Mouse (Mus musculus): ENCODE data around the gene Slc16a1. TPM values are rescaled to one million over a fixed set of nuclear protein-coding genes. Genes with fewer than 3 reads are reported as not detected.
"Not testable (repeated sequence)": the region's sequence is repeated elsewhere in the genome, so short reads cannot be mapped to it uniquely, and the experiment has no call there.

The Slc16a1 gene
- polyA plus RNA-seq, 1 experiment from 2014 or later: 84.1 TPM

- Histone ChIP-seq H3K27ac (ENCODE audit: low read length) (no peak overlapping the region), H3K9ac (ENCODE audit: low read length) (no peak overlapping the region), H3K4me2 (ENCODE audit: low read depth, low read length) (no peak overlapping the region), H3K4me3 (ENCODE audit: low read length) (no peak overlapping the region), H3K27me3 (ENCODE audit: control insufficient read depth, insufficient read depth, low read length) (no peaks in the 10 kb centered on the region), H3K4me1 (ENCODE audit: control insufficient read depth, insufficient read depth, low read length) (peaks cover 31% of the 10 kb centered on the region), H3K36me3 (ENCODE audit: control insufficient read depth, insufficient read depth) (no peaks in the 10 kb centered on the region), H3K9me3 (replicated peaks; ENCODE audit: control insufficient read depth, low read length) (no peaks in the 10 kb centered on the region)
- ATAC-seq (replicated peaks; ENCODE audit: extremely low read depth, insufficient read depth, low FRiP score): 0 out of 2 replicates have a peak, but pooled peaks have one; percentile 24
- 32% methylated on average over 10 of the region's 10 CpGs for WGBS
Observed at GRCm38 (mm10) chr3:104667451-104667850, 29.0 kb downstream of the Slc16a1 start.

GRCm38 (mm10) chr3:104668989-104669388, 30.5 kb downstream of the Slc16a1 start:
- no peak overlapping the region for H3K9ac ChIP-seq (ENCODE audit: low read length)
- H3K27ac ChIP-seq (ENCODE audit: low read length): no peak overlapping the region
- no peak overlapping the region for H3K4me2 ChIP-seq (ENCODE audit: low read depth, low read length)
- WGBS: 87% methylated on average over 5 of the region's 5 CpGs
- H3K36me3 ChIP-seq (ENCODE audit: control insufficient read depth, insufficient read depth): no peaks in the 10 kb centered on the region
- no peaks in the 10 kb centered on the region for H3K9me3 ChIP-seq (replicated peaks; ENCODE audit: control insufficient read depth, low read length)
- peaks cover 33% of the 10 kb centered on the region for H3K4me1 ChIP-seq (ENCODE audit: control insufficient read depth, insufficient read depth, low read length)
- no peak for ATAC-seq (replicated peaks; ENCODE audit: extremely low read depth, insufficient read depth, low FRiP score)
- no peaks in the 10 kb centered on the region for H3K27me3 ChIP-seq (ENCODE audit: control insufficient read depth, insufficient read depth, low read length)
- no peak overlapping the region for H3K4me3 ChIP-seq (ENCODE audit: low read length)

- Histone ChIP-seq H3K4me2 (ENCODE audit: low read depth, low read length) (no peak overlapping the region), H3K9ac (ENCODE audit: low read length) (no peak overlapping the region), H3K4me1 (ENCODE audit: control insufficient read depth, insufficient read depth, low read length) (peaks cover 41% of the 10 kb centered on the region), H3K27me3 (ENCODE audit: control insufficient read depth, insufficient read depth, low read length) (no peaks in the 10 kb centered on the region), H3K4me3 (ENCODE audit: low read length) (no peak overlapping the region), H3K27ac (ENCODE audit: low read length) (no peak overlapping the region), H3K36me3 (ENCODE audit: control insufficient read depth, insufficient read depth) (no peaks in the 10 kb centered on the region), H3K9me3 (replicated peaks; ENCODE audit: control insufficient read depth, low read length) (no peaks in the 10 kb centered on the region)
- 52% methylated on average over 1 of the region's 1 CpGs for WGBS
- ATAC-seq (replicated peaks; ENCODE audit: extremely low read depth, insufficient read depth, low FRiP score): no peak
Observed at GRCm38 (mm10) chr3:104669856-104670182, 31.4 kb downstream of the Slc16a1 start.

GRCm38 (mm10) chr3:104670183-104671020, 31.9 kb downstream of the Slc16a1 start:
- not testable (repeated sequence) for H3K27me3 ChIP-seq (ENCODE audit: control insufficient read depth, insufficient read depth, low read length); H3K36me3 ChIP-seq (ENCODE audit: control insufficient read depth, insufficient read depth); H3K9me3 ChIP-seq (replicated peaks; ENCODE audit: control insufficient read depth, low read length); H3K9ac ChIP-seq (ENCODE audit: low read length); H3K4me2 ChIP-seq (ENCODE audit: low read depth, low read length); H3K27ac ChIP-seq (ENCODE audit: low read length); H3K4me3 ChIP-seq (ENCODE audit: low read length)
- peaks cover 46% of the 10 kb centered on the region for H3K4me1 ChIP-seq (ENCODE audit: control insufficient read depth, insufficient read depth, low read length)
- ATAC-seq (replicated peaks; ENCODE audit: extremely low read depth, insufficient read depth, low FRiP score): peak; percentile 55; the same call in 1 of the 2 replicates
- 20% methylated on average over 1 of the region's 1 CpGs for WGBS

GRCm38 (mm10) chr3:104671543-104671942, 33.1 kb downstream of the Slc16a1 start:
- no peak for ATAC-seq (replicated peaks; ENCODE audit: extremely low read depth, insufficient read depth, low FRiP score)
- Histone ChIP-seq H3K27me3 (ENCODE audit: control insufficient read depth, insufficient read depth, low read length) (no peaks in the 10 kb centered on the region), H3K9ac (ENCODE audit: low read length) (no peak overlapping the region), H3K4me1 (ENCODE audit: control insufficient read depth, insufficient read depth, low read length) (peaks cover 48% of the 10 kb centered on the region), H3K4me2 (ENCODE audit: low read depth, low read length) (no peak overlapping the region), H3K36me3 (ENCODE audit: control insufficient read depth, insufficient read depth) (no peaks in the 10 kb centered on the region), H3K27ac (ENCODE audit: low read length) (no peak overlapping the region), H3K9me3 (replicated peaks; ENCODE audit: control insufficient read depth, low read length) (no peaks in the 10 kb centered on the region), H3K4me3 (ENCODE audit: low read length) (no peak overlapping the region)
- WGBS: 70% methylated on average over 6 of the region's 6 CpGs

GRCm38 (mm10) chr3:104672041-104672440, 33.6 kb downstream of the Slc16a1 start:
- ATAC-seq (replicated peaks; ENCODE audit: extremely low read depth, insufficient read depth, low FRiP score): no peak
- peaks cover 46% of the 10 kb centered on the region for H3K4me1 ChIP-seq (ENCODE audit: control insufficient read depth, insufficient read depth, low read length)

GRCm38 (mm10) chr3:104673642-104674328, 35.3 kb downstream of the Slc16a1 start:
- Histone ChIP-seq H3K4me3 (ENCODE audit: low read length) (no peak overlapping the region), H3K36me3 (ENCODE audit: control insufficient read depth, insufficient read depth) (no peaks in the 10 kb centered on the region), H3K9ac (ENCODE audit: low read length) (peak overlapping the region; percentile 59; the same call in 1 of the 2 replicates), H3K4me1 (ENCODE audit: control insufficient read depth, insufficient read depth, low read length) (peaks cover 37% of the 10 kb centered on the region), H3K9me3 (replicated peaks; ENCODE audit: control insufficient read depth, low read length) (no peaks in the 10 kb centered on the region), H3K27ac (ENCODE audit: low read length) (peak overlapping the region; percentile 64), H3K4me2 (ENCODE audit: low read depth, low read length) (peak overlapping the region; percentile 90), H3K27me3 (ENCODE audit: control insufficient read depth, insufficient read depth, low read length) (no peaks in the 10 kb centered on the region)
- WGBS: 55% methylated on average over 4 of the region's 4 CpGs
- no peak for ATAC-seq (replicated peaks; ENCODE audit: extremely low read depth, insufficient read depth, low FRiP score)

More at GRCm38 (mm10) chr3:104672041-104672440, 33.6 kb downstream of the Slc16a1 start:
- Histone ChIP-seq H3K4me2 (ENCODE audit: low read depth, low read length) (no peak overlapping the region), H3K27ac (ENCODE audit: low read length) (no peak overlapping the region), H3K4me3 (ENCODE audit: low read length) (no peak overlapping the region), H3K9ac (ENCODE audit: low read length) (no peak overlapping the region), H3K9me3 (replicated peaks; ENCODE audit: control insufficient read depth, low read length) (no peaks in the 10 kb centered on the region), H3K27me3 (ENCODE audit: control insufficient read depth, insufficient read depth, low read length) (no peaks in the 10 kb centered on the region), H3K36me3 (ENCODE audit: control insufficient read depth, insufficient read depth) (no peaks in the 10 kb centered on the region)
- 62% methylated on average over 4 of the region's 4 CpGs for WGBS

- Histone ChIP-seq H3K4me1 (ENCODE audit: control insufficient read depth, insufficient read depth, low read length) (peaks cover 37% of the 10 kb centered on the region), H3K27me3 (ENCODE audit: control insufficient read depth, insufficient read depth, low read length) (no peaks in the 10 kb centered on the region), H3K9ac (ENCODE audit: low read length) (peak overlapping the region; percentile 74), H3K4me3 (ENCODE audit: low read length) (peak overlapping the region; percentile 61), H3K4me2 (ENCODE audit: low read depth, low read length) (peak overlapping the region; percentile 90), H3K27ac (ENCODE audit: low read length) (peak overlapping the region; percentile 64), H3K36me3 (ENCODE audit: control insufficient read depth, insufficient read depth) (no peaks in the 10 kb centered on the region), H3K9me3 (replicated peaks; ENCODE audit: control insufficient read depth, low read length) (no peaks in the 10 kb centered on the region)
- WGBS: 13% methylated on average over 14 of the region's 14 CpGs
- no peak for ATAC-seq (replicated peaks; ENCODE audit: extremely low read depth, insufficient read depth, low FRiP score)
Observed at GRCm38 (mm10) chr3:104674329-104675220, 36.1 kb downstream of the Slc16a1 start.
